Mouse (Mus musculus): ENCODE data around the gene Nfatc2ip.

The Nfatc2ip gene

GRCm38 (mm10) chr7:126355847-126356597 lies 40.5 kb downstream of the Nfatc2ip start:
- DNase-seq (ENCODE audit: low read depth), result no peak

DNA sequence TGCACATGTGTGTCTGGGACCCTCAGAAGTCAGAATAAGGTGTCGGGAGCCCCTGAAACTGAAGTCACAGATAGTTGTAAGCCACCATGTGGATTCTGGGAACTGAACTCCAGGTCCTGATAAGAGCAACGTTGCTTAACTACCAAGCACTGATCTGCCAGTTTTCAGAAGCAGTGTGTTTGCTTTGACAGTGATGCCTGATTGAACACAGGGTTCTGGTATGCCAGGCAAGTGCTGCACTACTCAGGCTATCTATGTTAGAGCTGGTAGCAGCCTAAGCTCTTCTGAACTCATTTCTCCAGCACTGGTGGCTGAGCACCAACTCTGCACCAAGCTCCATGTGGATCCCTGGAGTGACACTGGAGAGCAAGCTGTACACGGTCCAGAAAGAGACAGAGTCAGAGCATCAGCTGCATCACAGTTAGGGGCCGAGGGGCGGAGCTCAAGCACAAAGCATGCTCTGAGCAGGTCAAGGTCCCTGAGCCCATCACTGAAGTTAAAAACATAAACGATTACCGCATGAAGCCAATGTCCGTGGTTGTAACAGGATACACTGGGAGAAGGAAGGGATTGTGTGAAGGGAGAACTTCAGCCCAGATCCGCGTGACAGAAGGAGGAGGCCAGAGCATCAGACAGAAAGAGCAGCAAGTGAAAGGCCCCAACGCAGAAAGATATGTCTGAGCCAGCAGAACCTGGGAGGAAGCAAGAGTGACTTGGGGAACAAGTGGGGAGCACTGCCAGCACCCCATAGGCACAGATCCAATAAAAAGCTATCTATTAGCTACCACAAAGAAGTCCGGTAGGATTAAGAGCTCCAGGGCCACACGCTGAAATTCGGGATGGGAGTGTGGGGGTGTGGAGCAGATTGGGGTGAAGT lies 41.6 kb downstream of the Nfatc2ip start:
- DNase-seq (ENCODE audit: low read depth), result peak; percentile 49

GRCm38 (mm10) chr7:126353994-126354365 lies 42.6 kb downstream of the Nfatc2ip start:
- no peak for DNase-seq (ENCODE audit: low read depth)

DNA sequence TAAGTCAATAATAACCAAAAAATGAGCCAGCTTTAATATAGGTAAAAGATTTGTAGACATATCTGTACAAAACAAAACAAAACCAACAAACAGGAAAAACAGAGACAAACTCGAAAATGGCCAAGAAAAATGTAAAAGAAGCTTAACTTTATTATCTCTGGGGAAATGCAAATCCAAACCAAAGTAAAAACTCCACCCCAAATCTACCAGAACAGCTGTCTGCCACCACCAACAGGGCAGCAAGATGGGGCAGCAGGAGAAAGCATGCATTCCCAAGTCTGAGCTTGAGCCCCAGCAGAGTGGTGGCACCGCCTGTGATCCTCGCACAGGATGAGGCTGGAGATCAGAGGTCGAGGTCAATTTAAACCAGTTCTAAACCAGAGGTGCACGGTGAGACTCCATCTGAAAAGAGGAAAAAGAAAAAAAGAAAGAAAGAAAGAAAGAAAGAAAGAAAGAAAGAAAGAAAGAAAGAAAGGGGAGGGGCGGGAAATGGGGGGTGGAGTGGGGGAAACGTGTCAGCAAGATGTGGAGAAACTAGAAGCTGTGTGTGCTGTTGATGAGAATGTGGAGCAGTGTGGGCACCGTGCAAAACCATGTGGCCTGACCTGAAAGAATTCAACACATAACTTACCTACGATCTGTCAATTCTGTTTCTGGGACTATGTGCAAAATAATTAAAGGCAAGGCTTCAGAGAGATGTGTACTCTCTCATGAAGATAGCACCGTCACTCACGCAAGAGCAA lies 43.1 kb downstream of the Nfatc2ip start:
- peak; percentile 49 for DNase-seq (ENCODE audit: low read depth)

GRCm38 (mm10) chr7:126351419-126351951 lies 45.1 kb downstream of the Nfatc2ip start:
- no peak for DNase-seq (ENCODE audit: low read depth)

DNA sequence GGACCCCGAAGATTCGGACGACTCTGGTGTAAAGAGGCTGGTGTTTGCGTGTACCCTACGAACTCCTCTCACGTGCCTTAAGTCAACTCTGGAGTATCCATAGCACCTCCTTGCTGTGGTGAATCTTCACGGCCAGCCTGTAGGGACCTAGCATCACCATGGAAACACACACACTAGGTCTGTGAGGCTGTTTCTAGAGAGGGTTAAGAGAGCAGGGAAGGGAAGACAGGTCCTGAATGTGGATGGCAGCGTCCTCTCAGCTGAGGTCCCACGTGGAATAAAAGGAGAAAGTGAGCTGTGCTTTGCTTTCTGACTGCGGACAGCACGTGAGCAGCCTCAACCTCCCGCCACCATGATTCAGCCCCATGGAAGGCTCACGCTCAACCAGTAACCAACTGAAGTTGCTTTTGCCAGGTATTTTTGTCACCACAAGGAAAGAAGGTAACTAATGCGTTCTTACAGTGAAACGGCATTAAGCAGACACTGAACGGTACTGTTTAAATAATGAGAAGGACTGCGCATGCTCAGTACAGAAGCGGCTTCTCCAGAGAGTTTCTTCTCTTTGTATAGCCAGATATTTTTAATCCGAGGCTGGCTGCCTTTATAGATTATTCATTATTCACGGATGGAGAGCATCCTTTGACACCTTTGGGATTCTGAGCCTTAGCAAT lies 45.7 kb downstream of the Nfatc2ip start:
- no peak for DNase-seq (ENCODE audit: low read depth)

- no peak for DNase-seq (ENCODE audit: low read depth)
Measured at GRCm38 (mm10) chr7:126348293-126348692, 48.2 kb downstream of the Nfatc2ip start.

DNA sequence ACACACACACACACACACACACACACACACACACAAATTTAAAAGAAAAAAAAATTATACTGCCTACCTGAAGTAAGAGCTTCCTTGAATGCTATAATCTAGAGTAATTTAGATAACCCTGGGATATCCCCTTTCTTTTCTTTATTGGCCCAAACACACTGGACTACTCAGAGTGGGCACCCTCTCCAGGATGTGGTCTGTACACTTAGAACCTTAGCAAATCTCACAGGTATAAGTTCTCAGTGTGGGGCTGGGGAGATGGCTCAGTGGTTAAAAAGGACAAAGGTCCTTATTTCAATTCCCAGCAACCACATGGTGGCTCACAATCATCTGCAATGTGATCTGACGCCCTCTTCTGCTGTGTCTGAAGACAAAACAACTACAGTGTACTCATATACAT lies 49.4 kb downstream of the Nfatc2ip start:
- DNase-seq (ENCODE audit: low read depth), result peak; percentile 56

DNA sequence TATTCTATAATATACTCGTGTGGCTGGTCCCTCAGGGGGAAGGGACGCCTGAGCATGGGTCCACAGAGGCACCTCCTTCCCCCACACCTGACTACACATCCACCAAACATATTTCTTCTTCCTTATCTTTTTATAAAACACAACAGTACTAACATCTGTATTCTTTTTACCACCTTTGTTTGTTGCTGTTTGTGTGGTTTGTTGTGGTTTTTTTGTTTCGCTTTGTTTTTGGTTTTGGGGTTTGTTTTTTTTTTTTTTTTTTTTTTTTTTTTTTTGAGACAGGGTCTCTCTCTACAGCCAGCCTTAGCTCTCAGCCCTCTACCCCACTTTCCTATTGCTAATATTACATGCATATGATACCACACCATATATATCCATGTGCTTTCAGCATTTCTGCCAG lies 50.6 kb downstream of the Nfatc2ip start:
- peak; percentile 55 for DNase-seq (ENCODE audit: low read depth)

DNA sequence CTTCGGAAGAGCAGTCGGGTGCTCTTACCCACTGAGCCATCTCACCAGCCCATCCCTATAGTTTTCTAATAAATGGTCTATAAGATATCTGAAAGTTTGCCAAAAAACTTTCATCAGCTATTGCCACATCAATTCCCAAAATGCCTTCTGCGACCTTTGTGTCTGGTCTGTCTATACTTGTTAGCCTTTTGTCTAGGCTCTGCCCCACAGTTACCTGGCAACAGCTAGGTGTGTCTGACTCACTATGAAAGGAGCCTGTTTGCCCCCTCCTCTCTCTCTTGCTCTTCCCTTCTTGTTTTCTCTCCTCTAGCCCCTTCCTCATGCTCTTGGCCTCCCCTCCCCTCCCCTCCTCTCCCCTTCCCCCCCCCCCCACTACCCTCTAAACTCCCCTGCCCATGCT lies 51.0 kb downstream of the Nfatc2ip start:
- no peak for DNase-seq (ENCODE audit: low read depth)

DNA sequence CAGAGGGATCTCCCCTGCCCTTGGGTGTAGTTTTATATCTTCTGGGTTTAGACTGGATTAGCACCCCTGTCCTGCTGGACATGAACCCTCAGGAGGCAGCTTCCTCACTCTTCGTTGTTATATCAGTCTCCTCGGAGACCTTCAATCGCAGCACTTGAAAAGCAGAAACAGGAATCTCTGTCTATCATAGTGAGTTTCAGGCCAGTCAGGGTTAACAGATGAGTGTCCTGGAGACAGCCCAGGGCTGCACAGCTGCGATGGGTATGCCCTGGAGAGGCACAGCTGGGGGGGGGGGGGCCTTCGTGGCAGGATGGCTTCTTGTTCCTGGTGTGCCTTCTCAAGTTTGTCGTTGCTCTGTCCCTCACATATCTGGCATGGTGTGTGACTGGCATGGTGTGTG lies 55.6 kb downstream of the Nfatc2ip start:
- no peak for DNase-seq (ENCODE audit: low read depth)

- DNase-seq (ENCODE audit: low read depth), result peak; percentile 70
Measured at GRCm38 (mm10) chr7:126340206-126340618, 56.3 kb downstream of the Nfatc2ip start.

GRCm38 (mm10) chr7:126339521-126339971 lies 57.0 kb downstream of the Nfatc2ip start:
- DNase-seq (ENCODE audit: low read depth), result peak; percentile 58

DNA sequence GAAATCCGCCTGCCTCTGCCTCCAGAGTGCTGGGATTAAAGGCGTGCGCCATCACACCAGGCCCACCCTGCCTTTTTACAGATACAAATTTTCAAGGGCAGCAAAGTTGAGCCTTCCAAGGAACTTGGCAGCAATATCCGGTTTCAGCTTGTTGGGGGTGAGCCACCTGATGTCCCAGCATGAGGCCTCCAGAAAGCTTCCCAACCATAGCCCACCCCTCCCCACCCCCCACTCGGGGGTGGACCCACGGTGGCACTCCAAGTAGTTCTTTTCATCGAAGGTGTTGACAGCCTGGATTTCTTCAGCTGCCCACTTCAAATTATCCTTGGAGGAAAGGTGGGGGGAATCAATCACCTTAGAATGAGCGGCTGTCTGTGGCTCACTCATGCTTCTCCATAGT lies 57.6 kb downstream of the Nfatc2ip start:
- DNase-seq (ENCODE audit: low read depth), result no peak

GRCm38 (mm10) chr7:126335556-126335955 lies 61.0 kb downstream of the Nfatc2ip start:
- peak; percentile 42 for DNase-seq (ENCODE audit: low read depth)

Data from induced T-regulatory cell, adult 2 months (primary cell).